Mouse (Mus musculus) bone marrow, adult 2 months (tissue): ENCODE results near the gene Pcx. TPM values are rescaled to one million over a fixed set of nuclear protein-coding genes. Genes with fewer than 3 reads are reported as not detected.

Source experiments
- H3K27ac ChIP-seq: fragments of 200-500 bp; 2 replicates; pipeline ENCODE4 v1.5.1; 2012; ENCODE audit warnings: low read depth, mild to moderate bottlenecking, control low read depth, inconsistent platforms, low read length; ENCODE audit not compliant: control insufficient read depth, poor library complexity, insufficient read depth
- H3K4me1 ChIP-seq: fragments of 200-500 bp; 2 replicates; pipeline ENCODE4 v1.6.1; 2011; ENCODE audit warnings: low read length; ENCODE audit not compliant: control insufficient read depth, insufficient read depth
- H3K4me3 ChIP-seq: fragments of 200-500 bp; replicated peaks from 2 replicates; pipeline ENCODE3; 2011; ENCODE audit warnings: mild to moderate bottlenecking, low read depth, low read length, control low read depth; ENCODE audit not compliant: control insufficient read depth
- CTCF ChIP-seq: fragments of 200-500 bp; IDR thresholded peaks from 2 replicates; pipeline ENCODE4 v1.5.1; 2011; ENCODE audit warnings: low read length, control low read depth; ENCODE audit not compliant: control insufficient read depth, insufficient read depth
- POLR2A ChIP-seq: fragments of 200-500 bp; IDR thresholded peaks from 2 replicates; pipeline ENCODE4 v1.6.1; 2011; ENCODE audit warnings: low read depth, mild to moderate bottlenecking, control low read depth, low read length, borderline replicate concordance; ENCODE audit not compliant: control insufficient read depth
- WGBS: fragments of 180-500 bp; shearing (Covaris S2); methylation state at CpG from one replicate; pipeline ENCODE4 v1.1.7; 2018; 5-methylcytosine and 5-hydroxymethylcytosine counted together
- polyA plus RNA-seq: library from polyadenylated mRNA; stranded (reverse); fragments of >200 nt; gene quantifications from 2 replicates; pipeline ENCODE4 v1.2.4, GENCODE M21; 2011; ENCODE audit warnings: low replicate concordance; ENCODE audit not compliant: missing spikeins, insufficient read depth, insufficient read length

Gene Pcx
- polyA plus RNA-seq, 1 experiment = 8.7 TPM

- TF ChIP-seq CTCF (no peak), POLR2A (no peak)
- H3K27ac ChIP-seq = no peak overlapping the region
- H3K4me1 ChIP-seq = no peaks in the 10 kb centered on the region
- WGBS = 65% methylated on average over 4 of the region's 4 CpGs
- no peak overlapping the region for H3K4me3 ChIP-seq
Observed at GRCm38 (mm10) chr19:4635986-4636385, 125.7 kb downstream of the Pcx start.

DNA sequence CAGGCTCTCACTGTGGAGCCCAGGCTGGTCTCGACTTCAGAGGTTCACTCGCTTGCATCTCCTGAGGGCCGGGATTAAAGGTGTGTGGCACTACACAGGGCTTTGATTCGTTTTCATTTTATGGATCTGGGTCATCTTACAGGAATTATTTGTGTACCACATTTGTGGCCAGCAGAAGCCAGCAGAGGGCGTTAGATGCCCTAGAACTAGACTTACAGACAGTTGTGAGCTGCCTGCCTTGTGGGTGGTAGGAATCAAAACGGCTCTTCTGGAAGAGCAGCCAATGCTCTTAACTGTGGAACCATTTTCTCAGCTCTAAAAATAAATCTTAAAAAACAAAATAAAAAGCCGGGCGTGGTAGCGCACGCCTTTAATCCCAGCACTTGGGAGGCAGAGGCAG is 134.0 kb downstream of the Pcx start:
- H3K4me1 ChIP-seq = no peaks in the 10 kb centered on the region
- no peak overlapping the region for H3K27ac ChIP-seq
- no peak for TF ChIP-seq CTCF
- no peak for TF ChIP-seq POLR2A
- no peak overlapping the region for H3K4me3 ChIP-seq
- 44% methylated on average over 10 of the region's 10 CpGs for WGBS

DNA sequence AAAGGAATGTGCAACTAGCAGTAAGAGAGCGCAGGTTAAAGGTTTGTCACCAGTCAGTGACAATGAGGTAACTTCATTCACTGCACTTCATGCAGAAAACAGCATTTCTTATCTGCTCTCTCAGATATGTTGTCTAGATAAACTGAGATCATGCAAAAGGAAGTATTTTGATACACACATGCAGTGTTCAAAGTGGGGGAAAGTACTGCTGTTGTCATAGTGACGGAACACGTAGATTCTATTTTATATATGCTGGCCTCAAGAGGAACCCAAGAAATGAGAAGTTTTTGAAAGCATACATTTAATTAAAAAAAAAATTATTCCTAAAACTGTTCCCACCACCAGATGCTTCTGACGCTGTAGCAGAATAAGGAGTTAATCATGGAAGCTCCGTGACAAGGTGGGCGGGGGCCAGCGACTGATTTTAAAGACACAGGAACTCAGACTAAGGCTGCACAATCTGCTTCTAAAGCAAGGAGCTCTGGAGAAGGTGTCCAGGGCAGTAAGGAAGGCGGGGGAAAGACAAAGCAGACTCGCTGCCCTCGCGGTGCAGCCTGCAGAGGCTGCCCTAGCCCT is 136.7 kb downstream of the Pcx start:
- TF ChIP-seq POLR2A (no peak), CTCF (no peak)
- 79% methylated on average over 11 of the region's 11 CpGs for WGBS
- Histone ChIP-seq H3K27ac (no peak overlapping the region), H3K4me1 (no peaks in the 10 kb centered on the region), H3K4me3 (no peak overlapping the region)

DNA sequence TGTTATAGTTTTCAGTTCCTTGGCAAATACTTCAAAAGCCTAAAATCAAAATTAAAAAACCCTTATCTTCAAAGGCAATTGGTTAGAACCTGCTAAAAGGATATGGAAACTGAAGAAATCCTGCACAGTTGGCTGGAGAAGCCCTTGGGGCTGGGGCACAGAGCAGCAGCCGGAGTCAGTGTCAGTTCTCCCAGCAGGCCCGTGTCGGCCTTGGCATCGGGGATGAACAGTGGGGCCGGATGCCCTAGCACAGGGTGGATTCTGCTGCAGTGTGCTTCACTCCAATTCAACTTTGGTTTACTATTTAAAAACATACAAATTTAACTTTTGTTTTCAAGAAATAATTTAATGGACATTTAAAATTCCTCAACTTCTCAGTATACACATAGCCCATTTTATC is 147.9 kb downstream of the Pcx start:
- Histone ChIP-seq H3K4me3 (no peak overlapping the region), H3K4me1 (no peaks in the 10 kb centered on the region; the same call in 1 of the 2 replicates), H3K27ac (no peak overlapping the region)
- WGBS = 89% methylated on average over 5 of the region's 5 CpGs
- no peak for TF ChIP-seq POLR2A
- TF ChIP-seq CTCF = no peak

- no peaks in the 10 kb centered on the region for H3K4me1 ChIP-seq
- no peak overlapping the region for H3K4me3 ChIP-seq
- no peak overlapping the region for H3K27ac ChIP-seq
- TF ChIP-seq POLR2A (no peak), CTCF (no peak)
Observed at GRCm38 (mm10) chr19:4666815-4667214, 156.5 kb downstream of the Pcx start.

GRCm38 (mm10) chr19:4670776-4671175 is 160.5 kb downstream of the Pcx start:
- no peak overlapping the region for H3K4me3 ChIP-seq
- TF ChIP-seq CTCF = no peak
- no peak for TF ChIP-seq POLR2A
- WGBS = 71% methylated on average over 4 of the region's 4 CpGs
- H3K27ac ChIP-seq = no peak overlapping the region
- no peaks in the 10 kb centered on the region for H3K4me1 ChIP-seq

Other genes with a start within 250 kb of the Pcx start
- gene Ssh3, start 241.3 kb upstream of the Pcx start, polyA plus RNA-seq = 16.9 and 20.7 TPM in 2 replicates
- 8.4 and 53.2 TPM in 2 replicates for gene Ankrd13d, start 227.3 kb upstream of the Pcx start, polyA plus RNA-seq
- 153 and 243 TPM in 2 replicates for gene Grk2, start 204.2 kb upstream of the Pcx start, polyA plus RNA-seq
- gene Kdm2a, start 112.2 kb upstream of the Pcx start, polyA plus RNA-seq = 29.2 and 38.9 TPM in 2 replicates
- 0.86 and 1.3 TPM in 2 replicates for gene Rhod, start 71.0 kb upstream of the Pcx start, polyA plus RNA-seq
- gene Syt12, start 33.0 kb upstream of the Pcx start, polyA plus RNA-seq = not detected in 2 replicates
- gene 2010003K11Rik, start 11.9 kb upstream of the Pcx start, polyA plus RNA-seq = not detected in 2 replicates
- 1.2 and 2.7 TPM in 2 replicates for gene Lrfn4, start 105.2 kb downstream of the Pcx start, polyA plus RNA-seq
- gene Rce1, start 115.2 kb downstream of the Pcx start, polyA plus RNA-seq = 18.8 and 26.2 TPM in 2 replicates
- not detected in 2 replicates for gene Gm960, start 188.2 kb downstream of the Pcx start, polyA plus RNA-seq
- gene Sptbn2, start 200.7 kb downstream of the Pcx start, polyA plus RNA-seq = 0.34 and 0.77 TPM in 2 replicates
- 6.6 and 8.3 TPM in 2 replicates for gene Rbm4b, start 246.0 kb downstream of the Pcx start, polyA plus RNA-seq